ENCODE assay signal across 7 mouse cellular contexts in genomic region chr12:3780405-3780891, GRCm38 (mm10). TPM values are rescaled to one million over a fixed set of nuclear protein-coding genes. Genes with fewer than 3 reads are reported as not detected.
DNase-seq lines count a peak whose midpoint lies in the region; ATAC-seq and TF ChIP-seq lines count a peak whose summit lies in the region.

No protein-coding gene starts in this region.

- intact Hi-C loops in heart, adult 2 months (cut with DNase I): loop anchor here (2.0 kb wide), 1 partner anchor 22 kb away; no protein-coding TSS in a partner anchor

- H3K79me2 ChIP-seq in heart, adult 2 months (replicated peaks; ENCODE audit: control insufficient read depth, insufficient read depth, low read length): no peaks in the 10 kb centered on the region

- 0 out of 2 replicates have a peak, but pooled peaks have one; percentile 17 for TF ChIP-seq EP300 in heart, adult 2 months (IDR thresholded peaks at IDR 0.05; ENCODE audit: insufficient read depth, low read depth, low read length)

- DNase-seq in Patski (ENCODE audit: low read depth, low spot score) (no peak), liver (peak; percentile 66)
- DNase-seq in embryo, embryonic 10 days (ENCODE audit: low spot score): peak; percentile 83
- DNase-seq in heart, adult 2 months: peak; percentile 70 to 84
- peak; percentile 88 for DNase-seq in kidney, adult 11 months
- DNase-seq in splenic B cell, adult 2 months (ENCODE audit: low read depth, low spot score): peak; percentile 65

- no peaks in the 10 kb centered on the region for H3K9me3 ChIP-seq in midbrain, embryonic 15.5 days

- peaks cover 2% of the 10 kb centered on the region; the same call in 1 of the 2 replicates for H3K36me3 ChIP-seq in heart, adult 2 months (ENCODE audit: control insufficient read depth, insufficient read depth, low read length)
- no peaks in the 10 kb centered on the region for H3K36me3 ChIP-seq in midbrain, embryonic 15.5 days (replicated peaks)
- no peaks in the 10 kb centered on the region; the same call in 1 of the 2 replicates for H3K36me3 ChIP-seq in splenic B cell, adult 2 months (ENCODE audit: control insufficient read depth, insufficient read depth, low read length, poor library complexity, severe bottlenecking)

- no peak overlapping the region for H3K4me3 ChIP-seq in heart, adult 2 months
- H3K4me3 ChIP-seq in midbrain, embryonic 15.5 days: no peak overlapping the region

- H3K9ac ChIP-seq in heart, adult 2 months (ENCODE audit: low read depth, low read length): no peak overlapping the region
- H3K9ac ChIP-seq in midbrain, embryonic 15.5 days: no peak overlapping the region

- ATAC-seq in Patski: peak; percentile 55
- ATAC-seq in midbrain, embryonic 15.5 days (replicated peaks): peak; percentile 67

- no peak overlapping the region for H3K4me2 ChIP-seq in midbrain, embryonic 15.5 days

- in situ Hi-C loops in Patski (cut with MboI; ENCODE audit: low pct_unique_long_range_greater_than_20kb): no loop called here

- CTCF ChIA-PET in Patski (lab: Charles Lee): interaction anchor here (3.3 kb wide), 1 partner anchor 12 kb away, joined by 11 read pairs; no protein-coding TSS in a partner anchor

- POLR2A ChIA-PET in Patski (lab: Charles Lee): interaction anchor here (0.7 to 1.2 kb wide), 2 partner anchors 15 to 51 kb away, joined by 4 to 6 read pairs; no protein-coding TSS in a partner anchor

- TF ChIP-seq CTCF in Patski (IDR thresholded peaks at IDR 0.05): no peak
- peak; percentile 15; the same call in 1 of the 2 replicates for TF ChIP-seq CTCF in heart, adult 2 months (IDR thresholded peaks at IDR 0.05)

- 2% methylated on average over 8 of the region's 8 CpGs for WGBS in heart, adult 2 months
- WGBS in midbrain, embryonic 15.5 days: 7% methylated on average over 8 of the region's 8 CpGs

- peak; percentile 78 for TF ChIP-seq POLR2A in heart, adult 2 months (IDR thresholded peaks at IDR 0.05; ENCODE audit: insufficient read depth, low read depth, low read length)

- no peaks in the 10 kb centered on the region for H3K27me3 ChIP-seq in Patski
- H3K27me3 ChIP-seq in heart, adult 2 months (ENCODE audit: control insufficient read depth, insufficient read depth, low read length): no peaks in the 10 kb centered on the region
- no peaks in the 10 kb centered on the region for H3K27me3 ChIP-seq in midbrain, embryonic 15.5 days (replicated peaks)
- no peaks in the 10 kb centered on the region for H3K27me3 ChIP-seq in splenic B cell, adult 2 months (ENCODE audit: control insufficient read depth, insufficient read depth, low read length, poor library complexity, severe bottlenecking)

- peaks cover 18% of the 10 kb centered on the region for H3K4me1 ChIP-seq in heart, adult 2 months (ENCODE audit: control insufficient read depth, insufficient read depth, low read length)
- H3K4me1 ChIP-seq in midbrain, embryonic 15.5 days: peaks cover 50% of the 10 kb centered on the region

- H3K27ac ChIP-seq in heart, adult 2 months: peak overlapping the region; percentile 89
- peak overlapping the region; percentile 73 for H3K27ac ChIP-seq in midbrain, embryonic 15.5 days

RNA-seq across cellular contexts. Expression of gene Dnmt3a, which starts 25.4 kb away (rescaled TPM):
- polyA plus RNA-seq in Patski (2021): 13.3 TPM
- 10 to 100 TPM; 50.9 to 56.0 TPM for total RNA-seq in heart, adult 2 months (2021)
- polyA plus RNA-seq in heart, adult 2 months (2012; rRNA removed): 13.6 and 22.4 TPM in 2 replicates
- 144 and 152 TPM in 2 replicates for polyA plus RNA-seq in midbrain, embryonic 15.5 days (2015; fragmentation: Nextera tagmentation; extraction: Ambion mirVana)
